Mouse (Mus musculus) megakaryocyte, embryonic 14.5 days (primary cell): ENCODE measurements around the gene Gmppb.

Experiments
- FLI1 ChIP-seq: IDR thresholded peaks from 2 replicates; pipeline ENCODE4 v1.6.1; 2012; ENCODE audit warnings: low read length, inconsistent platforms, mixed read lengths
- GATA1 ChIP-seq: IDR thresholded peaks from 3 replicates; pipeline ENCODE4 v1.6.1; 2012; ENCODE audit warnings: mixed read lengths, low read length, inconsistent platforms, borderline replicate concordance

- TF ChIP-seq GATA1: no peak
- TF ChIP-seq FLI1: no peak
Measured at GRCm38 (mm10) chr9:108095518-108095917, 46.5 kb downstream of the Gmppb start.
